Comparison of ENCODE assay signal across 8 mouse cellular contexts in the genomic region with DNA sequence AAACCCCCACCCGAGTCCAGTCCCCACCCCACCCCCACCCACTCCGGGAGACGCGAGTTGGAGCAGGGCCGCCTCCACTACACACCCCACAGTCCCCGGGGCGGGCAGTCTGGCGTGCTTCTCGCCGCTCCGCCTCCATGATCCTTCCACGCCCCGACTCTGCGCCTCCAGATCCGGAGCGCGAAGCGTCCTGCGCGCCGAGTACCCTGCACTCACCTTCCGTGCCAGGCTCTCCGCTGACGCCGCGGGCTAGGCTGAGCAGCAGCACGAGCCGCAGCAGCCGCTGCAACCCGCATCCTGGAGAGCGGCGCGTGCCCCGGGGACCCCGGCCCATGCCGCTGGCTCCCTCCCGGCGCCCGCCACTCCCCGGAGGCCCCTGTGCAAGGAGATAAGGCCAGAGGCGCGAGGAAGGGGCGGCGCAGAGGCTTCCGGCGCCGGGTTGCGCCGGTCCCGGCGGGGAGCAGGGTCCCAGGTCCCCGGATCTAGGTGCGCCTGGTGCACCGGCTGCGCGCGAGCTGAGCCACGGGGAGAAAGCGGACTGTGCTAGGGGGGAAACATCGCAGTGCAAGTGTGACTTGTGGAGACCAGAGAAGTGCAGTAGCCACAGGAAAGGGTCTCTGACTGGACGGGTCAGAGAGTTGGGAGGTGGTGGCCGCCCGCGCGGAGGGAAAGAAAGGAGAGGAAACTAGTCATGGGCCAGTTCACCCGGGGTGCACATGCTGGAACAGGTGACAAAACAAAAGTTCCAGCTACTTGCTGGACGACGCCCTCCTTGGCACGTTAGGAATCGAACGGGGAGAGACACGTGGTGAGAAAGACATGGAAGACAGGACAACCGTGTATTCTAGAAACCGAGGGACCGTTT. TPM values are rescaled to one million over a fixed set of nuclear protein-coding genes. Genes with fewer than 3 reads are reported as not detected.
A peak's percentile ranks its signal among the peaks of the same experiment; 100 is the strongest.
DNase-seq lines count a peak whose midpoint lies in the region; ATAC-seq and TF ChIP-seq lines count a peak whose summit lies in the region.

Susd1 (minus strand) TSS at position 644 of the 865 bp plus-strand sequence.

- H3K36me3 ChIP-seq in embryonic facial prominence, embryonic 14.5 days (ENCODE audit: control insufficient read depth, insufficient read depth, low read length) = no peaks in the 10 kb centered on the region
- H3K36me3 ChIP-seq in heart, embryonic 10.5 days = no peaks in the 10 kb centered on the region
- H3K36me3 ChIP-seq in midbrain, embryonic 16.5 days (ENCODE audit: control insufficient read depth, insufficient read depth, low read length) = no peaks in the 10 kb centered on the region

- peak within 1 kb of the TSS; percentile 32 for H3K4me3 ChIP-seq in cerebellum, adult 2 months (replicated peaks; ENCODE audit: insufficient read depth, low read depth, low read length)
- H3K4me3 ChIP-seq in embryonic facial prominence, embryonic 14.5 days (ENCODE audit: low read depth, low read length) = peak within 1 kb of the TSS; percentile 54
- H3K4me3 ChIP-seq in heart, embryonic 10.5 days = peak within 1 kb of the TSS; percentile 79
- H3K4me3 ChIP-seq in midbrain, embryonic 16.5 days (ENCODE audit: low read depth, low read length) = peak within 1 kb of the TSS; percentile 75

- ATAC-seq in embryonic facial prominence, embryonic 14.5 days (ENCODE audit: low read depth) = peak; percentile 81
- peak; percentile 94 for ATAC-seq in midbrain, embryonic 16.5 days

- WGBS in cerebellum, adult 2 months = 1% methylated on average over 74 of the region's 75 CpGs
- under 1% methylated on average over 36 of the region's 75 CpGs for WGBS in embryonic facial prominence, embryonic 14.5 days
- under 1% methylated on average over 75 of the region's 75 CpGs for WGBS in heart, embryonic 10.5 days
- under 1% methylated on average over 73 of the region's 75 CpGs for WGBS in midbrain, embryonic 16.5 days

- H3K9me3 ChIP-seq in embryonic facial prominence, embryonic 14.5 days (ENCODE audit: control insufficient read depth, low read length) = no peaks in the 10 kb centered on the region
- no peaks in the 10 kb centered on the region for H3K9me3 ChIP-seq in heart, embryonic 10.5 days
- H3K9me3 ChIP-seq in midbrain, embryonic 16.5 days (replicated peaks; ENCODE audit: control insufficient read depth, low read length, poor library complexity, severe bottlenecking) = no peaks in the 10 kb centered on the region

- TF ChIP-seq POLR2A in cerebellum, adult 2 months (IDR thresholded peaks at IDR 0.05; ENCODE audit: borderline replicate concordance, insufficient read depth, low read length) = no peak

- no peak for TF ChIP-seq CTCF in cerebellum, adult 2 months (IDR thresholded peaks at IDR 0.05; ENCODE audit: borderline replicate concordance, insufficient read depth, low read depth, low read length)

- peak within 1 kb of the TSS; percentile 100 for H3K4me2 ChIP-seq in embryonic facial prominence, embryonic 14.5 days (ENCODE audit: low read depth, low read length)
- H3K4me2 ChIP-seq in midbrain, embryonic 16.5 days (ENCODE audit: low read length) = peak within 1 kb of the TSS; percentile 99

- no peak within 1 kb of the TSS for H3K27ac ChIP-seq in cerebellum, adult 2 months (ENCODE audit: insufficient read depth, low read length)
- no peak within 1 kb of the TSS for H3K27ac ChIP-seq in embryonic facial prominence, embryonic 14.5 days (replicated peaks; ENCODE audit: low read depth, low read length)
- peak within 1 kb of the TSS; percentile 96 for H3K27ac ChIP-seq in heart, embryonic 10.5 days
- H3K27ac ChIP-seq in midbrain, embryonic 16.5 days (ENCODE audit: low read length) = no peak within 1 kb of the TSS

- H3K9ac ChIP-seq in embryonic facial prominence, embryonic 14.5 days (ENCODE audit: low read depth, low read length) = peak within 1 kb of the TSS; percentile 67
- H3K9ac ChIP-seq in midbrain, embryonic 16.5 days (ENCODE audit: low read depth, low read length) = peak within 1 kb of the TSS; percentile 83

- H3K4me1 ChIP-seq in cerebellum, adult 2 months (ENCODE audit: control insufficient read depth, insufficient read depth, low read length) = no peaks in the 10 kb centered on the region
- peaks cover 5% of the 10 kb centered on the region; the same call in 1 of the 2 replicates for H3K4me1 ChIP-seq in embryonic facial prominence, embryonic 14.5 days (ENCODE audit: control insufficient read depth, insufficient read depth, low read length)
- peaks cover 38% of the 10 kb centered on the region for H3K4me1 ChIP-seq in heart, embryonic 10.5 days
- peaks cover 7% of the 10 kb centered on the region; the same call in 1 of the 2 replicates for H3K4me1 ChIP-seq in midbrain, embryonic 16.5 days (ENCODE audit: control insufficient read depth, insufficient read depth, low read length)

- DNase-seq in cerebellum, adult 2 months = peak; percentile 9 to 18
- DNase-seq in cerebellum, adult 11 months = no peak
- DNase-seq in embryonic facial prominence, embryonic 14.5 days (ENCODE audit: low spot score) = peak; percentile 76
- peak; percentile 89 for DNase-seq in heart, embryonic 10.5 days (ENCODE audit: low spot score)
- peak; percentile 75 for DNase-seq in kidney, adult 9 months
- DNase-seq in liver = peak; percentile 88
- DNase-seq in spleen, postnatal 14 days (ENCODE audit: low spot score in 2 of 2) = peak; percentile 53 to 69

- H3K27me3 ChIP-seq in cerebellum, adult 2 months (ENCODE audit: control insufficient read depth, insufficient read depth, low read length) = no peaks in the 10 kb centered on the region; the same call in 1 of the 2 replicates
- peaks cover 13% of the 10 kb centered on the region; the same call in 1 of the 2 replicates for H3K27me3 ChIP-seq in embryonic facial prominence, embryonic 14.5 days (replicated peaks; ENCODE audit: control insufficient read depth, insufficient read depth, low read length)
- peaks cover 7% of the 10 kb centered on the region; the same call in 1 of the 2 replicates for H3K27me3 ChIP-seq in heart, embryonic 10.5 days (ENCODE audit: insufficient read depth, poor library complexity, severe bottlenecking)
- peaks cover 19% of the 10 kb centered on the region for H3K27me3 ChIP-seq in midbrain, embryonic 16.5 days (ENCODE audit: control insufficient read depth, insufficient read depth, low read depth, low read length)

RNA-seq across cellular contexts. Expression of gene Susd1, which starts in this region (rescaled TPM):
- 3.5 and 4.0 TPM in 2 replicates for polyA plus RNA-seq in cerebellum, adult 2 months (2012; rRNA removed)
- 2.1 and 2.2 TPM in 2 replicates for polyA plus RNA-seq in embryonic facial prominence, embryonic 14.5 days (2014; fragmentation: Nextera tagmentation; extraction: Ambion mirVana)
- 8.1 and 9.7 TPM in 2 replicates for polyA plus RNA-seq in heart, embryonic 10.5 days (2016; fragmentation: Nextera tagmentation; extraction: Ambion mirVana)
- 1.4 and 2.2 TPM in 2 replicates for polyA plus RNA-seq in midbrain, embryonic 16.5 days (2015; fragmentation: Nextera tagmentation; extraction: Ambion mirVana)
